Mouse (Mus musculus) ovary, postnatal 36 days (tissue): Measurements from ENCODE around the gene Slc1a2.

Source experiments
- DNase-seq: peaks from one replicate; pipeline ENCODE4 v3.0.0; 2022; ENCODE audit warnings: low spot score, mixed read lengths

The Slc1a2 gene

DNA sequence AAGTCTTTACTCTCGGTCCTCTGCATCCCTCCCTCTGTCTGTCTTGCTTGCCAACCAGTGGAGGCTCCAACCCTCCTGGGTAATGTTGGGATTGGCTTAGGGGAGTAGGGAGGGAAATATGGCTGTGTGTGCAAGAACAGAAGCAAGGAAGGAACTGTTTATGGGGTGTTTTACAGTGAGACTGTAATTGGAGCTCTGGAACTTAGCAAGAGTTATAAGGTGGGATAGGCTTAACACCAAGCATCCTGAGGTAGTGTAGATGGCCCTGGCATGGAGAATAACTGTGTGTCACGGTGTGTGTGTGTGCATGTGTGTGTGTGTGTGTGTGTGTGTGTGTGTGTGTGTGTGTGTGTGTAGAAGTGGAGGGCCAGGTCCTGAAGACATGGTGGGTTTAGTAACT, 55.9 kb downstream of the Slc1a2 start:
- no peak for DNase-seq

DNA sequence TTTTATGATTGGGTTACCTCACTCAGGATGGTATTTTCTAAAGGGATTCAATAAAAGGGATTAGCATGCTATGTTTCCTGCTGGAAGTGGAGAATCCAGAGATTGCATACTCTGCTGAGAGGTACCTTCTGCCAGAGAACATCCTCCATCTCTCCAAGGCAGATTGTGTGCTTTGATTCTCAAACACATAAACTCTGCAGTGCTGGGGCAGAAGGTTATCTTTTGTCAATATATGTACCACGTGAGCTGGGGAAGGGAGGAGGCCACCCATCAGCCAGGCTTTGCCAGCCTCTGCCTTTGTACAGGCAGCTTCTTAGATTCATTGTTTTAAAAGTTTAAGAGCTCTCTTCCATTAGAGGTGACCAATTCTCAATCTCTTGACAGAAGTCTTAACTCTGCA, 57.3 kb downstream of the Slc1a2 start:
- DNase-seq, result no peak

DNA sequence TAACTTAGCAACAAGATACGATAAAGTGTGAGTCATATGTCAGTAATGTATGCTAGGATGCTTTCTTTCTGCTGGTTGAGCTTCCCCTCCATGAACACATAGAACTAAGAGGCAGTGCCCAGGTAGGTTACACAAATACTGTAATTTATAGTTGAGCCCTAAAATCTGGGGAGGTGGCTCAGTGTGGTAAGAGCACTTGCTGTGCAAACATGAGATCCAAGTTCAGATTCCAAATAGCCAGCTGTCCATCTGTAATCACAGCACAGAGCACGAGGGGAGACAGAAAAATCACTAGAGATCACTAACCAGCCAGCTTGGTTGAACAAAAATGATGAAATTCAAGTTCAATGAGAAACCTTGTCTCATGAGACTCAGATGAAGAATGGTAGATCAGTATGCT, 63.4 kb downstream of the Slc1a2 start:
- no peak for DNase-seq

DNA sequence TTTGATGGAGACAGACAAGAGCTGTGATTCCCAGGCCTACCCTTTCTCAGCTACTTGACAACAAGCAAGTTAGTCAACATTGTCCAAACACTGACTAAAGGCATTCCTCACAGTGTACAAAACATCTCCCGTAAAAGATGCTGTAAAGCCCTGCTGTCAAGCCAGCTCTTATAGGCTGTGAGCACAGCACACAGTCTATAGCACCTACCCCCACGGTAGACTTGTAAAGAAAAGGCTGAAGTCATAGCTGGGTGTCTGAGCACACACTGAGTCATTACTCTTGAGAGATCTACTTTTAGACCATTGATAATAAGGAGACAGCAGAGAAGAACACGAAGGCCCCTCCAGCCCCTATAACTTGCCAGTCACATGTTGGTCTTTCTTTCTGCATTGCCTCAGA, 66.6 kb downstream of the Slc1a2 start:
- no peak for DNase-seq

DNA sequence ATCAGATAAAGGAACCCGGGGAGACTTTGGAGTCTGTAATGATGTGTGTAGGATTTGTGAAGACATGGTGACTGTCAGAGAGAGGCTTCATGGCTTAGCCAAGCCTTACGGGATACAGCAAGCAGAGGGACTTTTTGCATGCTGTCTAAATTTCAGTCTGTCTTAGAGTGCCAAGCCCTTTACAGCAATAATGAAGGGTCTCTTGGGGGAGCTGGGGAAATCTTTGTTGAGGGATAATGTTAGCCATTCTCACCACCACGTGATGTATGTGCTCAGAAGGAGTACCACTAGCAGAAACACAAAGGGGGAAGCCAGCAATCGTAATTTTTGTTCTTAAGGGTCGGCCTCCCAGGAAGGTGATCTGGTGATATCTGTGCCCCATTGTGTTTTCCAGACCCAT, 71.9 kb downstream of the Slc1a2 start:
- DNase-seq, result no peak

DNA sequence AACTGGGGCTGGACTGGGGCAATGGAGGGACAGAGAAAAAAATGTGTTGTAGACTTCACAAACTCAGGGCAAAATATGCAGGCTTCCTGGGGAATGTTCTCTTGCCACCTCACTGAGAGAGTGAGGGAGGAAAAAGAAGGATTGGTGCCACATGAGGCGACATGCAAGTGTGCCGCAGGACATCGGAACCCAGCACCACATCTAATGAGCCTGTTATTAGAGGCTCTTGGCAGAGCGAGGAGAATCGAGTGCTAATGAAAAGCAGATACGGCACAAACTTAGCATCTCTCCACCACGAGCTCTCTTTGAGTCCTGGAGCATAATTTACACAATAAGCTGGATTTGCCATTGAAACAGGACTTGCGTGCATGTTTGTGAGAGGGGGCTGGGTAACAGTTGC, 72.3 kb downstream of the Slc1a2 start:
- no peak for DNase-seq

DNA sequence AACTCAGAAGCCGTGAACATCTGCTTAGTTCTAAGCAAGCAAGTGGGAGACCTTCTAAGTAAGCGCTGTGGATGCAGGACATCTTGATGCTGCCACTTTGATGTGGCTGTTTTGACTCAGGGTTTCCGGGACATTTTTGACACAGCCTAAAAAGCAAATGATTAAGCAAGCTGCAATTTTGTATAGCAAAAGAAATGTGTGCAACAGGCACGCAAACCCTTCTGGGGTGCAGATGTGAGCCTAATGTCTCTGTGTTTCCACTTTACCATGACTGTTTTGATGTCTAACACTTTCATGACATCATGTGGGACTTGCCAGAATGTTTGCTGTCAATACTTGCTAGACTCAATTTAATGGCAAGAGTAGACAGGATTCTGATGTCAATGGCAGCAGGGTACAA, 74.7 kb downstream of the Slc1a2 start:
- DNase-seq, result no peak

DNA sequence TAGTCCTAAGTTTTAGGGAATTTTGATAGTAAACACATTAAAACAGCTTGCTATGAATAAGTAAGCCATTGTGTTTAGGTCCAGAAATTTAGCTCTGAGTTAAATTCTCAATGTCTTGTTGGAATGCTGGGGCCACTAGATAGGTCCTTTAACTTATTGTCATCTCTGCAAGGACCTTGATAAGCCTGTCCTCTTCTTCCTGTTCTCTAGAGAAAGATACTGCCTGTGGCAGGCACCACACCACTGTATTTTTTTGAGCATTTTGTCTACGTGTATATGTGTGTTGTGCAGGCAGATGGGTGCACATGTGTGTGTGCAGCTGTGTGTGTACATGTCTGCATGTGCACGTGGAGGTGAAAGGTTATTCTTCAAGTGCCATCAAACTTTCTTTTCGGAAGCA, 75.6 kb downstream of the Slc1a2 start:
- DNase-seq, result no peak

DNA sequence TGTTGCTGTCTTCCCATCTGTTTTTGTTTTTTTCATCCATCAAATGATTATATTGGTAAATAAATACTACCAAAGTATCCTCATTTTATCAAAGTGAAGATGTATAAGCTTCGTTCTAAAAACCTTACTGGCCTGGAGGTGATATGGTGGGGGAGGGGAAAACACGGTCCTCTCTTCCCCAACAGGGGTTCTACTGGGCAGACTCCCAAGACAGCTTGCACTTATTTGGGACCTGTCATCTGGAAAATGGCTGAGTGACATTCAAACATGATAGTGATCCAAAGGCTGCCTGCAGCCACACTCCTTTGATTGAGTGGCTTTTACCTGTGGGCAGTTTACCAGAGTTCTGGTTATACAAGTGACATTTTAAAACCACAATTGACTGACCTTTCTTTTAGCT, 76.6 kb downstream of the Slc1a2 start:
- no peak for DNase-seq

DNA sequence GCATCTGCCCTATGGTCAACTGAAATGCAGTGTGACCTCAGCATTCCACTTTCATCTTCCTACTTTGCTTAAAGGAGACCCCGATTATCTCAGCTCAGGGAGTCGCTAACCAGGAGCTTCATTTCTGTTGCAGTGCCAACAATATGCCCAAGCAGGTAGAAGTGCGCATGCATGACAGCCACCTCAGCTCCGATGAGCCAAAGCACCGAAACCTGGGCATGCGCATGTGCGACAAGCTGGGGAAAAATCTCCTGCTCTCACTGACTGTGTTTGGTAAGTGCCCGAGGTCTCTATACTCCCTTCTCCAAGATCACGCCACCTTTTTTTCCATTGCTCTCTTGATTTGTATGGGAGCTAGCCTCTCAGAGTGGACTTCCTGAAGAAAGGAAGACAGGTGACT, 77.4 kb downstream of the Slc1a2 start:
- DNase-seq, result no peak

DNA sequence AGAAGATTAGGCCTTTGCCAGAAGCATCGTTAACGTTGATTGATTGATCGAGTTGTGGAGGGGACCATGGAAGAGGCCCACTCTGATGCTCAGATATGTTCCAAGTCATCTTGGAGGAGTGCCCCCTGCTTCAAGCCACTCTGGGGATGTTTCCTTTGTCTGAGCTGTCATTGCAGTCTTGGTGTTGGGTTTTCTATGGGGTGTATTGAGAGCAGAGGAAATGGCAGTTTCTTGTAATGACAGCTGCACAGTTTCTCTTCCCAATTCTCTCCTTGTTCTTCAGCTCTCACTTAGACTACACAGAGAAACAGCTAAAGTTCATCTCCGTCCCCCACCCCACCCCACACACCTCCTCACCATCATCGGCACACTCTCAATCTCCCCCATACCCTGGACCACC, 78.0 kb downstream of the Slc1a2 start:
- no peak for DNase-seq

DNA sequence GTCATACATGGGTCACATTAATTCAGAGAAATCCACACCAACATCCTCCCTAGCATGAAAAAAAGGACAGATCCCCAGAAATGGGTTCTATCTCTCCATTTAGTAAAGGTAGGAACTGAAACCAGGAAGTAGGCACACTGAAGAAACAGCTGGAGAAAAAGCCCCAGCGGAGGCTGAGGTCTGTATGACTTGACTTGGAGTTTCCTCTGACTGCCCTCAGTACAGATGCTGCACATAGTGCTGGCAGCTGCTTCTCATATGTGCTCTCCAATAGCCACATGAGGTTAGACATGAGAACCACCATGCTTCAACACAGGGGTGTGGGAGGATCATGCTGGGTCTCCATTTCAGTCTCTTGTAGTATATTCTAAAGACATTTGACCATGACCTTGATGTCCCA, 80.4 kb downstream of the Slc1a2 start:
- no peak for DNase-seq

DNA sequence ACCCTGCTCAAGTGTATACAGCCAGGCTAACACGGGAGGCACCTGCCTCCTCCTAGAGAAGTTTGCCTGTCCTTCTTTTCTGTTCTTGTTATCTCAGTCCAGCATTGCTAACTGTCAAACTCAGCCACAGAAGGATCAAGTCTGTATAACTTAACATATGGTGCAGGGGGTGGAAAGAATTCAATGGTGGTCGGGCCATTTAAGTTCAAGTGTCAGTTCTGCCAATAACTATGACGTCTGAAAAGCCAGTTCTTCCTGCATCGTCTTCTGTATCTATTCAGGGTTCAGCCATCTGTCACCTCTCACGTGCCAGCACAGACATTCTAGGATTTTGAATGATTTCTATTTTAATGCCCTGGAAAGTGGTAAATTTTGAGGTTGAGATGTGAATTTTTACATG, 84.2 kb downstream of the Slc1a2 start:
- no peak for DNase-seq

DNA sequence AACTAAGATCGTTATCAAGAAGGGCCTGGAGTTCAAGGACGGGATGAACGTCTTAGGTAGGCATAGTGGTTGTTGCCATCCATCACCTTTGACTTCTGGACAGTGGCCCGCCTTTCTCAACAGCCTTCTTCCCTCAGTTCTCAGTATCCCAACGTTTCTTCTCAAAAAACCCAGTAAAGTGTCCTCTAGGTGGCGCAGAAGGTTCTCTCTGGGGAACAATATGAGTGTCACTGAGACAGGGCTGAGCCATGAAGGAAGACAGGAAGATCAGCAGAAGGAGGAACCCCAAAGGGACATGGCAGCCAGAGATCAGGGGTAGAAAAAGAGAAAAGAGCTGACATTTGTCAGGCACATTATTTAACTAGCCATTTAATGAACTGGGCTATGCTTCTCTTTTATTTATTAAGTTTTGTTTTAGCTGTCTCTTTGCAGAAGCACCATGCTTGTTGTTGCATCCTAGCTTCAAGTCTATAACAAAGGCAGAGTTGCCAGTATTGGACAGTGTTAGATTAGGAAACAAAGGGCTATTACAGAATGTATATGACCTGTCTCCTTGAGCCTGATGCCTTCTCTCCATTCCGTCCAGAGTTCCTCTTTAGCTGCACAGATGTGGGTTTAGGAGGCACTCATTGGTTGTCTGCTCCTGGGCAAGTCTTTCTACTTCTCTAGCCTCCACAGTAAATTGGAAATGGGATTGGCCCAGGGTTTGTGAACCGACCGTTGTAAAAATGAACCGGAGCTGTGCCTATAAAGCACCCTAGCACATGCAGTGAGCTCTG, 85.6 kb downstream of the Slc1a2 start:
- DNase-seq, result peak; percentile 11

DNA sequence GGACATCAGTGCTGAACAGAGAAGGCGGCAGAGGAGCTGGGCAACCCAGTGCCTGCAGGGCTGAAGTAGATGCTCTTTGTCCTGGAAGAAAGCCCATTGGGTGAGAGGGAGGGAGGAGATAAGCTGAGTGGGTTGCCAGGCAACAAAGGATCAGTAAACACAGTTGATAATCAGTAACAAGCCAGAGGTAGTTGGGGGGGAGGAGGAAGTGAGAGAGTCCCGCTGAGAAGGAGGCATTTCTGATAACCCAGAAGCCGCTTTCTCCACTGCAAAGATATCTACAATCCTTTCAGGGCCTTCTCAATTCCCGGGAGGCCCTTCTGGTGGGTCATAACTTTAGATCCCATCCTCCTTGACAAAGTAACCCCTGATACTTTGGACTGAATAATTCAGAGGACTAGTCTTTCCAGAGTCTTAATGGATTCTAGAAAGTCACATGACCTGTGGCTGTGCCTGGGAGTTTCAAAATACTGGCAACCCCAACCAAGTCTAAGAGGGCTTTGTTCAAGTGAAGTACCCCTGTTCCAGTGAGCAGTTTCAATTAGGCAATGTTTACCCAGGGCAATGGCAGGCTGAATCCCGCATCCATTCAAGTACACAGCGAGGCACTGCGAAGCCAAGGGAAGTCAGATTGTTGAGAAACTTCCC, 86.9 kb downstream of the Slc1a2 start:
- peak; percentile 36 for DNase-seq

DNA sequence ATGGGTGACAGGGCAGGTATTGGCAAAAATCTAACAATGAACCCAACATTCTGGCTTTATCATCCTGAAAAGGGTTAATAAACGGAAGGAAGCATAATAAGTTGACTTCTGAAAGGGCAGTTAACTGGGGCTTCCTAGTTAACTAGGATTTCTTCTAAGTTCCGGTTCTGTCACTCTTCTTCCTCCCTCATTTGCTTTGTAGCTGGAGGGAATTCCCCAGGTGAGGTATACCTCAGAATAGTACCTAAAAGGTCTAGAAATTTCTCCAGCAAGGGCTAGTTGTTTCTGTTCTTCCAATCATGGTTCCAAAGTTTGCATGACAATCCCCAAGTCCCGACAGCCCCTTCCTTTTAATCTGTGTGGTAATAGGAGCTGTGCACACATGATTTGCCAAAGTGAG, 89.3 kb downstream of the Slc1a2 start:
- DNase-seq, result no peak

DNA sequence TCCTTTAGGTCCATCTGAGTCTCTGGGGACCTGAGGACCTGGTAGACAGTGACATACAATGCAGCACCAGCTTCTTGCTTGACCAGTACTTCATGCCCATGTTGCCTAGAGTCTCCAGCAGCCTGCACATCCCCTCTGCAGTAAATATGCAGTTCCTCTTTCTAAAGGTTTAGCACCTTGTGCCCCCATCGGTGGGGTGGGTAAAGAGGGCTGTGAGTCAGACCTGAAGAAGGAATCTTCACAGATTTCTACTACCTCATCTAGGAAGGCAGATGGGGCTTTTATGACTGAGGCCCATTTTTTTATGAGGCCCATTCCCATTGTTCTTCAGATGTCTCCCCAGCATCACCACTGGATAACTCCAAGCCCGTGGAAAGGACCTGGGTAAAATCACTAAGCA, 91.5 kb downstream of the Slc1a2 start:
- no peak for DNase-seq

DNA sequence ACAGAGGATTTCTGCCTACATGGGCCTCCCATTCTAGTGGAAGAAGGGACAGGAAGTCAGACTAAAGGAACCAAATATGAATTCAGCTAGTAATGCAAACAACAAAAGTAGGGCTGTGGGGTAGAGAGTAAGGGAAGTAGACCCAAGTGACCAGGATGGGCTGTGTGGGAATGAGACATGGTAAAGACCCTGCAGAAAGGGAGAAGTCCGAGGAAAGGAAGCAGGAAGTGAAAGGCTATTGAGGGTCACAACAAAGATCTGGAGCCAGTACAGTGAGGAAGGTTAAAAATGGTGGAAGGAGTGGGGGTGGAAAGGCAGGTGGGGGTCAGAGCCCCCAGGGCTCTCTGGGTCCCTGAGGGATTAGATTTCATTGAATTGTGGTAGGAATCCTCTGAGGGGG, 93.4 kb downstream of the Slc1a2 start:
- no peak for DNase-seq

DNA sequence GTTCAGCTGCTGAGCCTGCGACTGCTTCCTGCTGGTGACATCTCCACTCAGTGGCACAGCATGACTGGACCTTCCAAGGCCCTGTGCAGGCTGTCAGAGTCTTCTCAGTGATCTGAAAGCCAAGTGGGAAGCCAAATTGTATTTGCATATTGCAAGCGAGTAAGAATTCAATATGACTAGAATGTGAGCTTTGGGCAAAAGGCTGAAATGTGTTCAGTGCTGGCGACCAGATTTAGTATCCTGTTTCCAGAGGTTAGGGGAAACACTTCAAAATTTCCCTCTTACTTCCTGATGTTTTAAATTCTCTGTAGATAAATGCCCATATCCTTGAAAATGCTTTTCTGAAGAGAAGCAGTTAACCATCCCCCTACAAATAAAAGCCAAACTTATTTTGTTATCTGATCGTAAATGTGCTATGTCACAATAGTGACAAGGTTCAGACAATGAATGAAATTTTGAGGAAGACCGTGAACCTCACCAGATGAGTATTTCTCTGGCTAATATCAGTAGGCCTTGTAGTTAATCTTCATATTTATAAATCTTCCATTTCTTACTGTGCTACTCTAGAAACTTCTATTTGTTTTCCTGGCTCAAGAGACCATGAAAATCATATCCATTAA, 98.9 kb downstream of the Slc1a2 start:
- no peak for DNase-seq

DNA sequence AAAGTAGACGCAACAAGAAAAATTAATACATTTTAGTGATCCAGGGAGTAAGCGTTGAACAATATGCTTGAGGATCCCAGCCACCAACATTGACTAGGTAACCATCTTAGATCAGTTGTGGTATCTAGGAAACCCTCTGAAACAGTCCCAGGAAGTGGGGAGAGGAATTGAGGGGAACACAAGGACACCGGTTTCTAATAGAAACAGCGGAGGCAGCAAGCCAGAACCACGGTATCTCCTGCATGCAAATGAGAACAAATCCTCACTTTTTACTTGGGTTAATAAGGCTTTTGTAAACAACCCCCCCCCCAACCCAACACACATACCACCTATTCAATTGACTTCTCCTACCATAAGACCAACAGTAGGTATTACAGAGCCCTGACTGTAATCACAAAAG, 101.0 kb downstream of the Slc1a2 start:
- no peak for DNase-seq

DNA sequence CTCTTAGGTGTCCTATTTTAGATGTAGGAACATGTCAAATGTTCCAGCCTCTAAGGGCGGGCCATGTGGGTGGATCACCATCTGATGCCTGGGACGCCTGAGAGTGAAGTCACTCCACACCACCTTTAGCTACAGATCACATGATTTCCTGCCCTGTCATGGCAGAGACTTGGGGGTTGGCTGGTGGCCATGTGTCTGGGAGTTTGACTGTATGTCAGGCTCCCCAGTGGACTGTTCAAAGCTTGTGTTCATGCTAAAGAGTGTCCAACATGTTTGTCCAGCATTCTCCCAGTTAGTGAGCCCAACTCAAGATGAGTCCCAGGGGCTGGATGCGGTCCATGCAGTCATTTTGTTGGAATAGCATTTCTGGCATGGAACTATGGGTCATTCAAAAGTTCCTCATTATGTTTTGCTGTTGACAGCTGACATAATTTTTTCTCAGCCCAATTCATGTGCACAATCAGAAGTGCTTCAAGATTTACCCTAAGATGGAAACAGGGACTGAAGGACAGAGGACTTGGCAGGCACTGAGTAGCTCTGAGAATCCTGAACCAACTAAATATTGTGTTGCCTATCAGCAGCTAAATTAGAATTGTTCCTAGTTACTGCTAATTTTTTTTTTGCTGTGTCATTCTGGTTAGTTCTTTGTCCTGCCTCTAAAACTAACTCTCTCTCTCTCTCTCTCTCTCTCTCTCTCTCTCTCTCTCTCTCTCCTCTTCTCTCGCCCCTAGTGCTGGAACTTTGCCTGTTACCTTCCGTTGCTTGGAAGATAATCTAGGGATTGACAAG, 102.0 kb downstream of the Slc1a2 start:
- no peak for DNase-seq

DNA sequence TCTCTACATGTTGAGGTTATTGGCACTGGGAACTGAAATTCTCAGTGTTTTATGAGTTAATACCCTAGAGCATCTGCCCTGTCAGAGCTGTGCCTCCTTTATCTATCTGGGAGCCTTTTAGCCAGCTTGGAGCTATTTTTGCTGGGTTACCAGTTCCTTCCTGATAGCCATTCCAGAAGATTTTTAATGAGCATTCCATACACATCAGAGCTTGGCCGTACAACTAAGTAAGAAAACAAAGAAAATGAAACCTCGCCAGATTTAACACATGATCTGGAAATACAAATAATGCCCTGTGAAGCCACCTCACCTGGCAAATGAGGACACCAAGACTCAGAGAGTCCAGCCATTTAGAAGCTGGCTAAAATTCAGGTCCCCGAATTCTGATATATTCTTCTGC, 104.7 kb downstream of the Slc1a2 start:
- no peak for DNase-seq

DNA sequence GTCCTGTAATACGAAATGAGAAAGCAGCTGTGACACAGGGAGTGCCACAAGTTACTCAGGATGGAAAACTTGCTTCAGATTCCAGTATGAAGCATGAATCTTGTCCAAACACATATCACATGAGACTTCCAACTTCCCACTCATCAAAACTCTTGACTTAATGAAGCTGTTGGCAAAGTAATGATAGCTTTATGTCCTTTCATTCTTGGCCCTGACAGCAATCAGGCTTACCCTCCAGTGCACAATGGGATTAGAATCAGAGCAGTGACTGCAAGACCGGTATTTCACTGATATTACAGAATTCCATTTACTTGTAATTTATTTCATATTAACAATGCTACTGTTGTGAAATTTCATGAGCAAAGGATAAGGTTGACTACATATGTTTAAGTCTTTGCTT, 105.5 kb downstream of the Slc1a2 start:
- no peak for DNase-seq
